Mouse (Mus musculus): ENCODE results near the gene Furin. TPM values are rescaled to one million over a fixed set of nuclear protein-coding genes. Genes with fewer than 3 reads are reported as not detected.
"Not testable (repeated sequence)": the region's sequence is repeated elsewhere in the genome, so short reads cannot be mapped to it uniquely, and the experiment has no call there.

Furin gene
- total RNA-seq, 2 experiments from 2014 or later: 106 to 118 TPM

DNA sequence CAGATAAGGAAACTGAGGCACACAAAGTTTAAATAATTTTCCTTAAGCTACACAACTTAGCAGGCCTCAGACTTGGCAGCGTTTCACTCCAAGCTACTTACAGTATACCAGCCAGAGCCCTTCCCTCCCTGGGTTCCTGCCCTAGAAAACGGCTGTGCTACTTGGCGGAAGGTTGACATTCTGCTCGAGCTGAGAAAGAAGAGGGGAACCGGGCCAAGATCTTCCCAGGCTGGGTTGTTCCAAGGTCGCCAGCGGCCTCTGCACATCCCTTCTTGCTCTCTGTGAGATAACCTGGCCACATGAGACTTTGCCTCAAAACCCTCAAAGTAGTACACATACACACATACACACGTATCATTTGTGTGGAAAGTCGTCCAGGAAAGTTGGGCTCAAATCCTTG, 1.7 kb downstream of the Furin start:
- intact Hi-C loops (cut with DNase I): loop anchor here (5.0 kb wide), 1 partner anchor 39 kb away; no protein-coding TSS in a partner anchor
- peak; percentile 59 for DNase-seq (ENCODE audit: low spot score)

DNA sequence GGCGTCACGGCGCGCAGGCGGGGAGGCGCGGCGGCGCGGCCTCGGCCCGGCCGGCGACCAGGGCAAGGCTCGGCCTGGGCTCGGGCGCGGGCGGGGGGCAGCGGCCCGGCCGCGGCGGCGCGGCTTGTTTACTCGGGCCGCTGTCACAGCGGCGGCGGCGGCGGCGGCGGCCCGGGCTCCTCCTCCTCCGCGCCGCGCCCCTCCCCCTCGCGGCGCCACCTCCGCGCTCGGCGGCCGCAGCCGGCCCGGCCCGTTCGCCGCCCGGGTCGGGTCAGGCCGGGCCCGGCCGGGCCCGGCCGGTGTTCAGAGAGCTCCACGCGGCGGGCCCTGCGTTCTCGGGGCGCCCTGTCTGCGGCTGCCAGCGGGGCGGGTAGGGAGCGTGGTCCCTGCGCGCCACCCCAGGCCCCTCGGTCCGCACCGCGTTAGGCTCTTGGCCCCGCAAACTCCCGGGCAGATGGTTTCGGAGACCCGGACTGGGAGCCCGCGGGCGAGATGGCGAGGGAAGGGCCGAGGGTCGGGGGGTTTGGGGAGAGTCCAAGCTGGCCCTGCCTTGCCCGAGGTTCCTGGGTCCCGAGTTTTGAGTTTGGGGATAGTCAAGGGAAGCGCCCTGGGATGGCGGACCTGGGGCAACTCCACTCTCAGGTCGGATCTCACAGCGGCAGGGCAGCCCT, 2.5 kb downstream of the Furin start:
- intact Hi-C loops (cut with DNase I): loop anchor here (5.0 kb wide), 1 partner anchor 40 kb away; no protein-coding TSS in a partner anchor
- DNase-seq (ENCODE audit: low spot score): peak; percentile 63

DNA sequence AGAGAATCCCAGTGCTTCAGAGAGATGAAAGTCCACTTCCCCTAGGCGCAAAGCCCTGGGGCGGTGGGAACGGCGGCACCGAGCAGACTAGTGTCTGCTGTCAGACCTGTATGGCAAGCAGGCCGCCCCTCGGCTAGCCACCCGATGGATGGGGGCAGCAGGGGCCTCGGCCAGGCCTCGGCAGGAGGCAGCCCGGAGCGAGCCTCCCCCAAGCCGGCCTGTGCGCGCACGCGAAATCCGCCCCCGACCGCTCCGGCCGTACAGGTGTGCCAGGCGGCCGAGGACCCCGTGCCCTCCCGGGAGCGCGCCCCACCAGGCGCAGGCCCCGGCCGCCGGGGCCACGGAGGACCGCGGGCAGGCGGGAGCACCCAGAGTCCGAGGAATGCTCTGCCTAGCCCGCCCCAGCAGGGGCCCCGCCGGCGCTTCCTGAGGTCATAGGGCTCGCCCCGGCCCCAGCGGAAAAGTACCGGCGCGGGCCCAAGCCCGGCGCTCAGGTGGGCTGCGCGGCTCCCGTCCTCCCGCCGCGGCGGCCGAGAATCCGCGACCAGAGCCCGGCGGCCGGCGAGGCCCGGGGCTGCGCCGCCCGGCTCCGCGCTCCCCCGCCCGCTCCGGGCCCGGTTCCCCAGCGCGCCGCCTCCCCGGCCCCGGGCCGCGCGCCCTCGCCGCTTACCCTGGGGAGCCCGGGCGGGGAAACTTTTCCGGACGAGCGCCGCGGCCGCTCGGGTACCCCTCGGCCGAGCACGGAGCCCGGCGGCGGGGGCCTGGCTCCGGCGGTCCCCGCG, 3.2 kb downstream of the Furin start:
- no peak for DNase-seq (ENCODE audit: low spot score)
- intact Hi-C loops (cut with DNase I): loop anchor here (5.0 kb wide), 1 partner anchor 40 kb away; no protein-coding TSS in a partner anchor

DNA sequence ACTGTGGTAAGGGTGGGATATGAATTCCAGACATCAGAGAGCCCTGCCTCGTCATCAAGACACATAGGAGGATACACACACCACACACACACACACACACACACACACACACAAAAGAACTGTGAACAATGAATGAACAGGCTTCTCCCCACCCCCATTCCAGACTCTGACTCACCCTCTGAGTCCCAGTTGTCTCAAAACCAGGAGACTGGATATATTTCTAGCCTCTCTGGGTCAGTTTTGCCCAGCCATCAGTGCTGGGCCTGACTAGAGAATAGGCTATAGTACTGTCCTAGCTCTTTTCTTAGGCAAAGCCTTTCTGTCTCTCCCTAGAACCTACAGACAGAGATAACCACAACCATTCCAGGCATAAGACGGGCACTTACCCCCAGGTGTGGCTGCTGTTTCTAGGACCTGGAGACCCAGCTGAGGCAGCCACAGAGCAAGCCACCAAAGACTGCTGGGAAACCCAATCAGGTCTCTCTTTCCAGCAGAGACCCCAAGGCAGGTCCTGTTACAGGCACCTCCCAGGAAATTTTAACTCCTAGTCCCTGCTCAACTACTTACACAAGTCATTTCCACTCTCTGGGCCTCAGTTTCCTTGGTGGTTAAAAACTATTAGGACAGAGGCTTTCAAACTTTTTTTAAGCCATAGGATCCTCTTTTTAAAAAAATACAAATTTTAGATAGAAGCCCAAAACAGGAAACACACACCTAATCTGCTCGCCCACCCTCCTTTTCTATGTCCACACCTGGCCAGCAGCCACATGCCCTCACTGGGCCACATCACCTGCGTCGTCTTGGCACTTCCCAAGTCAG, 4.0 kb downstream of the Furin start:
- intact Hi-C loops (cut with DNase I): loop anchor here (5.0 kb wide), 1 partner anchor 41 kb away; no protein-coding TSS in a partner anchor
- DNase-seq (ENCODE audit: low spot score): no peak

DNA sequence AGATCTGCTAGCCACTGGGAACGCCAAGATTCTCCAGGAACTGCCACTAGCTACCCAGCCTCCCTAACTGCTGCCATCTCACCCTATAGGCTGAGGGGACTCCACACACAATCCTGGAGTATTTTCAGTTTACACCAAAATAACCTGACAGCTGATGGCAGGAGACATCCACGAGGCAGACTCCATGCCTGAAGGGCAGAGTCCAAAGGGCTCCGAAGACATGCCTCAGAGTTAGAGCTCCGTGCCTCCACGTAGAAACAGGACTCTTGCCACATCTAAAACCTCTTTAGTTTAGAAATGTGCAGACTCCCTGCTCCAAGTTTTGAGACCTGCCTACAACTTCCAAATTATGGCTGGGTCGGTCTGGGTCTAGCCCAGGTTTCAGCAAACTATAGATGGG, 4.7 kb downstream of the Furin start:
- intact Hi-C loops (cut with DNase I): loop anchor here (5.0 kb wide), 1 partner anchor 42 kb away; no protein-coding TSS in a partner anchor

DNA sequence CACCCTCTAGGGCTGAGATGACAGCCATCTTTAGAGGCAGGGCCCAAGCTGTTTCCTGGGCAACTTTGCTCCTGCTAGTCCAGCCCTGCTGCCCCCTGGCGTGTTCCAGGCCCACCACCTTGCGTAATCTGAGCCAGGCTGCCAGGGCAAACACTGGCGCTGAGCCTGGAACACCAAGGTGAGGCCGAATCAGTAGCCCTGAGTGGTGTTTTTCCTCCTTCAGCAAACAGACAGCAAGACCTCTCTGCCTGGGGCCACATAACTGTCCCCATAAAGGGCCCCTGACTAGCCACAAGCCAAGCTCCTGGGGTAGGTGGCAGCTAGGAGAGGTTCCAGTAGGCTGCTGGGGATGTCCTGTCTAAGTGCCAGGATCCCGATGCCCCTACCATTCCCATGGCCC, 5.1 kb downstream of the Furin start:
- intact Hi-C loops (cut with DNase I): loop anchor here (5.0 kb wide), 1 partner anchor 42 kb away; no protein-coding TSS in a partner anchor
- DNase-seq (ENCODE audit: low spot score): no peak

More for the DNA sequence above, 4.7 kb downstream of the Furin start:
- DNase-seq (ENCODE audit: low spot score): no peak

DNA sequence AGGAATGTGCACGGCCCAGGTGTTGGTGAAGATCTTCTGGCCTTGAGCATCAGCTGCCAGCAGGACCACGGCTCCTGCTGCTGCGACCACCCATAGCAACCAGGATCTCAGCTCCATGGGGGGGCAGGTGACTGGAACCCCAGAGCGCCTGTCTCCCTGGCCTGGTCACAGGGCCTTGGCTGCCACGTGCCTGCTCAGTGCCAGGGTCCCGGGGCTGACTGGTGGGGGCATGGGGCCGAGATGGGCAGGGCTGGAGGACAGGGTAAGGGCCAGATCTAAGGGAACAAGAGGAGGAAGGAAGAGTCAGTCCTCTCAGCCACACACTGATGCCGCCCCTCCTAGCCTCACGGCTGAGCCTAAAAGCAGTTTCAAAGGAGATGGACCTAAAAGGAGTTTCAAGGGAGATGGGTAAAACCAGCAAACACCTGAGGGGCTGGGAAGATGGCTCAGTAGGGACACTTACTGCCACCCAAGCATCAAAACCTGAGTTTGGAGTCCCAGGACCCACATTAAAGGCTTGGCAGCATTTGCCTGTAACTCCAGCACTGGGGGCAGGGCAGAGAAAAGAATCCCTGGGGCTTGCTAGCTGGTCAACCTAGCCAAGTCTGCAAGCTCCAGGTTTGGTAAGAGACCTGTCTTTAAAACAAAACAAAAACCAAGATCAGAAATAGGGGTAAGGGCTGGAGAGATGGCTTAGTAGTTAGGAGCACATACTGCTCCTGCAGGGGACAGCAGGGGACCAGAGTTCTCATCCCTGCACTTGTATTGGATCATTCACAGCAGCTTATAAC, 6.4 kb downstream of the Furin start:
- no peak for DNase-seq (ENCODE audit: low spot score)
- intact Hi-C loops (cut with DNase I): no loop called here

DNA sequence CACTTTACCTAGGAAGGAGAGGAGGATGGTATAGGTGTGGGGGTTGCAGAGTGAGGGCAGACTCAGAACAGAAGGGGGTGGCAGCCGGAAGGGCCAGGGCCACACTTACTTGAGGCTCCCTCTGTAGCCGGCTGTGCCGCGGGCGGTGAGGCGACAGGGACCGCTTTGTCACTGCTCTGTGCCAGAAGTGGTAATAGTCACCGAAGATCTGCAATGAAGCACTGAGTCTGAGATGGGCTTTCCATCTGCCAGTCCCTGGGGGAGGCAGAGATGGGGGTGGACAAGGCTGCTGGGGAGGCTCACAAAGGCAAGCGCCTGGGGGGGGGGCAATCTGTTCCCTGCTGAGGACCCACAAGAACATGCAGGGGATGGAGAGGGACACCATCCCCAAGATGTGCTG, 7.2 kb downstream of the Furin start:
- intact Hi-C loops (cut with DNase I): no loop called here
- no peak for DNase-seq (ENCODE audit: low spot score)

DNA sequence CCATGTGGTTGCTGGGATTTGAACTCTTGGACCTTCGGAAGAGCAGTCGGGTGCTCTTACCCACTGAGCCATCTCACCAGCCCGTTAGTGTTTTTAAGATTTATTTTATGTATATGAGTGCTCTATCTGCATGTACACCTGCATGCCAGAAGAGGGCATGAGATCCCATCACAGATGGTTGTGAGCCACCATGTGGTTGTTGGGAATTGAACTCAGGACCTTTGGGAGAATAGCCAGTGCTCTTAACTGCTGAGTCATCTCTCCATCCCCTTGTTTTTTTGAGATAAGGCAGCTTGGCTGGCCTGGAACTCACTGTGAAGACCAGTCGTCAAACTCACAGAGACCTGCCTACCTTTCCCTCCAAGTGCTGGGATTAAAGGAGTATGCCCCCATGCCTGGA, 8.8 kb downstream of the Furin start:
- DNase-seq (ENCODE audit: low spot score); intact Hi-C loops (cut with DNase I): not testable (repeated sequence)

DNA sequence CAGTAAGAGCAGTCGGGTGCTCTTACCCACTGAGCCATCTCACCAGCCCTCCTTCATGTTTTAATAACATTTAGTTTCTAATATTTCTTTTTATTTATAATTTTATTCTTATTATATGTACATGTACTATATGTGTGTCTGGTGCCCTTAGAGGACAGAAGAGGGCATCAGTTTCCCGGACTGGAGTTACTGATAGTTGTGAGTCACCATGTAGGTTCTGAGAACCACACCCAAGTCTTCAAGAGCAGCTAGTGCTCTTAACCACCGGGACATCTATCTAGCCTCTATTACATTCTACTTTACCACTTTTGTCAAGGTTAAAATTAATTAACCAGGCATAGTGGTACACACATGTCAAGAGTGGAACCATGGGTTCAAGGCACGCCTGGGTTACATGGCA, 10.6 kb downstream of the Furin start:
- intact Hi-C loops (cut with DNase I): no loop called here
- no peak for DNase-seq (ENCODE audit: low spot score)

DNA sequence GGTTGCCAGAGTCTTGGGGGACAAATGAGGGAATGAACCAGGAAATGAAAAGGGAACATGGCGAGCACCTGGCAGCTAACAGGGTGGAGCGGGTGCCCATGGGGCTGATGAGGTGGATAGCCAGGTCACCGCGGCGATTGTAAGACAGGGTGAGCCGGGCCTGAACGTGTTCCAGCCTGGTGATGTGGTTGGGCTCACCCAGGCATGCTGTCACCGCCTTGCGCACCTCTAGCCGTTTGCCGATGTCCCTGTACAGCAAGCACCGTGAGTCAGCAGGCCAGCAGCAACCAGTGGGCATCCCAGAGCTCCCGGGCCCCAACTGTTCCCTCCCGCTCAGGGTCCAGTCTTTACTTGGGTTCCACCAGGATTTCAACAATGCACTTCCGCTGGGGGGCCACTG, 13.1 kb downstream of the Furin start:
- intact Hi-C loops (cut with DNase I): no loop called here

DNA sequence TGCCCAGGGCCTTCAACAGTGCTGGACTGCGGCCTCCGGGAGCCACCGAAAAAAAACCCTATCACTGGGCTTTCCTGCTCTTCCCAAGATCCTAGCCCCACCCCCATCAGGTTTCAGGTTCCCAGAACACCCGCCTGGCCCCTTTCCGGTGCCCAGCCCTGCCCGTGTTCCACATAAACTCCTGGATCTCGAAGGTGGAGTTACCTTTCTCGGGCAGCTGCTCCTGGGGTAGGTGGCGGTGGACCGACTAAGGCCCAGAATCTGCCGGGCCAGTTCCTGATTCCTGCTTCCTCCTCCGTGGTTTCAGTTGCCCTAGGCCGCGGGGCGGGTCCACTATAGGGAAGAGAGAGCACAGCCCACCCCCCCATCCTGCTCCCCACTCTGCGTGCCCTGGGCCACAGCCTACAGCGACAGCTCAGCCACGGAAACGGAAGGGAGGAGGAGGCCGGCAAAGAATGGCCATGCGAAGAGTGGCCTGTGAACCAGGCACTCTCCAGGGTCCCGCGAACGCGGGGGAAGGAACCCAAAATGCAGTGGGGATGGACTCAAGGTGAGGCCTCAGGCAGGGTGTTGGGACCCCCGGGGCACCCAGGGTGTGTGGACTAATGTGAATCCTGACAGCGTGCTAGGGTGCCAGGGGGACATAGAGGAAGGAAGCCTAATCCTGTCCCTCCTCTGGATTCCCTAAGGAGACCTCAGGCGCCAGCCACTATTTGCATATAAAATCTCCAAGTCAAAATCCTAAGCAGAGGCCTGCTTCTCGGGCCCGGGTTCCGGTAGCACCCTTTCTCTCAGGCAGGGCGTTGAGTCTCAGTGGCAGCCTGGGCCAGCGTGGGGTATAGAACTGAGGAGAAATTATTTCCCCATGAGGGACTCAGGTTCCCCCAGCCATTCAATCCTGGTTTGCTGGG, 17.3 kb downstream of the Furin start, which contains the start of gene Fes:
TSS of gene Fes (minus strand) at position 314 of the 911 bp plus-strand sequence.
- peak; percentile 71 for DNase-seq (ENCODE audit: low spot score)
- intact Hi-C loops (cut with DNase I): loop anchor here (10.0 kb wide), 1 partner anchor 297 kb away; the partner anchor contains the start of gene Crtc3

More for the DNA sequence above, 13.1 kb downstream of the Furin start:
- no peak for DNase-seq (ENCODE audit: low spot score)

DNA sequence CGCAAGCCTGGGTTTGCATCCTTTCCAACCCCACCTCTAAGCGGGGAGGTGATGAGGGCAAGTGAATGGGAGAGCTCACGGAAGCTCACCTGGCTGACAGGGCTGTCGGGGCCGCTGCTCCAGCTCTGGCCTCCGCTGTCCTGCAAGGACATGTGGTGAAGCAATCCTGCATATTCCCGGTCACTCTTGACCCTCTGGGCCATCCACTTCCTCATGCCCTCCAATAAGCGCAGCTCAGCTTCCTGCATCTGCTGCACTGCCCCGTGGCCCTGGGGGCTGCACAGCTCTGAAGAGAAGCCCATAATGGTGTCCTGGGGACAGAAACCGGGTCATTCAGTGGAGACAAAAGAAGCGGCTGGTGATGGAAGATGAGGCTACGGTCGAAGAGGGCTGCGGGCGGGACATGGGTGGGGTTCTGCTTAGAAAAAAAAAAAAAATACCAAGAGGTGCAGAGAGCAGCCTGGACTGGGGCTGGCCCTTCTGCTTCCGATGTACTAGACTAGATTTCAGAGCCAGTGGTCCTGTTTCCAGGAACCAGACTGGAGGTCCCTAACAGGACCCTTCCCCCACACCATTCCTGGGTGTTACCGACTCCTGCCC, 18.1 kb downstream of the Furin start:
- DNase-seq (ENCODE audit: low spot score): no peak
- intact Hi-C loops (cut with DNase I): loop anchor here (10.0 kb wide), 1 partner anchor 298 kb away; the partner anchor contains the start of gene Crtc3

DNA sequence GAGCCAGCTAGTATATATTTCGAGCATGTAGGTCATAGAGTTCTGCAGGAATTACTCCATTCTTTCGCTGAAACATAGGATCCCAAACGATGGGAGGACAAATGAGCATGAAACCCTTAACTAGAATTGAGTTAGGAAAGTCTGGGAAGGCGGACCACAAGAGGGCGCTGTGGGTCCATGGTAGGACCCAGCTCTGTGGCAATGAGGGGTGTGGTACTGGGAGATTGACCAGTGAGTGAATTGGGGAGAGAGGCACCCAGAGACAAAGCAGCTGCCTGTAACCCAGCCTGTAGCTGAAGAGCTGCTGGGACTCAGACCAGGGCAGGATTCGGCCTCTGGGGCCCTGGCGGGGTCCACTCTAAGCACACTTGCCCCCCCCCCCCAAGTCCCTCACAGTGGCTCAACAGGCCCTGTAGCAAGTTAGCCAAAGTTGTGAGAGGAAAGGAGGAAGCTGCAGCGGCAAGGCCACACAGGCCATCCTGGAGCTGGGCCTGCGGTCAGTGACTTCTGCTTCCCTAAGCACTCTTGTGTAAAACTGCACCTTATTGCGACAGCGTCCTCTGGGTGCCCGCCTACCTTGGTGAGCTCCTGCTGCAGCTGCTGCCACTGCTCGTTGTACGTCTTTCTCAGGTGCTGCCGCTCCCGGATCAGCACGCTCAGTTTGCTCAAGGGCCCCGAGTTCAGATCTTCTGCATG, 18.9 kb downstream of the Furin start:
- DNase-seq (ENCODE audit: low spot score): peak; percentile 74
- intact Hi-C loops (cut with DNase I): loop anchor here (1.0 to 10.0 kb wide), 3 partner anchors 194 to 298 kb away; partner anchors contain the start of gene Crtc3

DNA sequence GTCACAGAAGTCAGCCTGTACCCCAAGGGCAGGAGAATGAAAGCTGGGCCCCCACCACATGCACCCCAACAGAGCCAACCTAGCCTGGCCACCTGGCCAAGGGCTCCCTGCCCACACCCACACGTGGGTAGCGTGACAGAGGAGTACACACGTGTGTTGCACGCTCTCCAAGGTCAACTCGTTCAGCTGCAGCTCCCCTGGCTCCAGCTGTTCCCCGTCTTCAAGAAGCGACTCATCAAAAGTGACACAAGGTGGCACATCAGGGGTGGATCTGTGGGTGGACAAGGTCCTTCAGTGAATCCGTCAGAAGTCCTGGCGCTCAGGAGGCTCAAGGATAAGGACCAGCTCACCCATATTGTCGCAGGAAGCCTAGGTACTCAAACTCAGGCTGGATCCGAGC, 22.3 kb downstream of the Furin start:
- no peak for DNase-seq (ENCODE audit: low spot score)
- intact Hi-C loops (cut with DNase I): loop anchor here (10.0 kb wide), 1 partner anchor 302 kb away; the partner anchor contains the start of gene Crtc3

DNA sequence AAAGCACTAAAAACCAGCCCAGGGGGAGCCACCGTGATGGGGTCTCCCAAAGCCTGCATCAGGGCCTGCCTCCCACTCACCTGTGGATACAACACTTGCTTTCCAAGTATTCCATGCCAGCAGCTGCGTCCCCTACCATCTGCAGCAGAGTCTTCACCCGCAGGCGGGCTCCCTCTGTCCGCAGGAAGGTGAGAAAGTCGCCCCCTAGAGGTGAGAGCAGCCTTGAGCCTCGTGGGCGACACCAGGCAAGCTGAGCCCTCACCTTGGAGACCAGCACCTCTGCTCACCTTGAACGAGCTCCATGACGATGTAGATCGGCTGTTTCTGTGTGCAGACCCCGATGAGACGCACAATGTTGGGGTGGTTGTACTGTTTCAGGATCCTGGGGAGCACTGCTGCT, 25.7 kb downstream of the Furin start:
- no peak for DNase-seq (ENCODE audit: low spot score)
- intact Hi-C loops (cut with DNase I): no loop called here

DNA sequence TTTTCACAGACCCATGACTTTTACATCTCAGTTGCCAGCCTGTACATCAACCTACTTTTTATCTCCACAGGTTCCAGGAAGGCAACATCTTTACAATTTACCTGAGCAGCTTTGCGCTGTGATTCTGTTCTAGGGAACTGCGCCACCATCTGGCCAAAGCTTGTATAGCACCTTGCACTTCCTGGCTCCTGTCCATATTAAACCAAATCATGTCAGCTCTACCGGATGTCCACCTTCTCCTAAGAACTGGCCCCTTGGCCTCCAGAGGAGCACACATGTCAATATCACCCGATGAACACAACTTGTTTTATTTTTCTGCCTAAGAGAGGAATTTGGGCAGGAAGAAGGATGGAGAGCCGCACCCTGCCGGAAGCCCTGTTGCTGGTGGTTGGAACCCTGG, 27.8 kb downstream of the Furin start:
- intact Hi-C loops (cut with DNase I): no loop called here
- DNase-seq (ENCODE audit: low spot score): no peak
